Mouse (Mus musculus) gastrocnemius, adult 2 months (tissue): ENCODE measurements at regions not wholly inside any gene's neighbourhood (a gene's known extent, or its start where the extent isn't known, plus 50 kb on each side); places are given as distances from the start of the nearest gene placed in this dataset.

Experiments used
- DNase-seq: peaks from one replicate; pipeline ENCODE4 v3.0.0; 2022
- H3K27ac ChIP-seq: fragments of 200-600 bp; 2 replicates; pipeline ENCODE4 v1.8.1; 2022; ENCODE audit warnings: mild to moderate bottlenecking
- H3K4me3 ChIP-seq: fragments of 200-600 bp; 2 replicates; pipeline ENCODE4 v1.8.1; 2022; ENCODE audit warnings: mild to moderate bottlenecking, moderate library complexity
- CTCF ChIP-seq: fragments of 200-600 bp; IDR thresholded peaks from 2 replicates; pipeline ENCODE4 v1.8.1; 2022; ENCODE audit warnings: antibody characterized with exemption, mild to moderate bottlenecking, moderate library complexity
- intact Hi-C: fragments of 180-260 bp; cut with DNase I; formaldehyde crosslinking; loops from one replicate; pipeline ENCODE4 v1.15.1; 2025

GRCm38 (mm10) chr15:38569011-38569640 is 1143.8 kb downstream of the 4930447A16Rik start:
- intact Hi-C loops, result loop anchor here (5.0 kb wide), 1 partner anchor 38 kb away; no protein-coding TSS in a partner anchor
- Histone ChIP-seq H3K4me3 (no peak overlapping the region), H3K27ac (no peak overlapping the region)
- DNase-seq, result no peak
- TF ChIP-seq CTCF, result no peak

GRCm38 (mm10) chr15:38570144-38570543 is 1144.8 kb downstream of the 4930447A16Rik start:
- intact Hi-C loops, result no loop called here
- no peak for DNase-seq

GRCm38 (mm10) chr15:38570735-38571134 is 1145.4 kb downstream of the 4930447A16Rik start:
- H3K27ac ChIP-seq, result no peak overlapping the region

More at GRCm38 (mm10) chr15:38570144-38570543, 1144.8 kb downstream of the 4930447A16Rik start:
- Histone ChIP-seq H3K27ac (no peak overlapping the region), H3K4me3 (no peak overlapping the region)
- TF ChIP-seq CTCF, result no peak

GRCm38 (mm10) chr15:38572652-38573051 is 1147.3 kb downstream of the 4930447A16Rik start:
- no peak for TF ChIP-seq CTCF
- intact Hi-C loops, result no loop called here
- Histone ChIP-seq H3K4me3 (no peak overlapping the region), H3K27ac (no peak overlapping the region)
- DNase-seq, result no peak

More at GRCm38 (mm10) chr15:38570735-38571134, 1145.4 kb downstream of the 4930447A16Rik start:
- TF ChIP-seq CTCF, result no peak
- DNase-seq, result no peak
- no peak overlapping the region for H3K4me3 ChIP-seq
- intact Hi-C loops, result no loop called here

- intact Hi-C loops, result no loop called here
- Histone ChIP-seq H3K4me3 (no peak overlapping the region), H3K27ac (no peak overlapping the region)
- no peak for TF ChIP-seq CTCF
- DNase-seq, result no peak
Measured at GRCm38 (mm10) chr15:38574447-38574846, 1149.1 kb downstream of the 4930447A16Rik start.

GRCm38 (mm10) chr15:38575254-38575653 is 1149.9 kb downstream of the 4930447A16Rik start:
- Histone ChIP-seq H3K4me3 (no peak overlapping the region), H3K27ac (no peak overlapping the region)
- TF ChIP-seq CTCF, result no peak
- DNase-seq, result no peak
- intact Hi-C loops, result no loop called here

- no peak overlapping the region for H3K27ac ChIP-seq
- no peak for TF ChIP-seq CTCF
- no peak overlapping the region for H3K4me3 ChIP-seq
- intact Hi-C loops, result no loop called here
- no peak for DNase-seq
Measured at GRCm38 (mm10) chr15:38577691-38578090, 1152.3 kb downstream of the 4930447A16Rik start.

GRCm38 (mm10) chr15:38579481-38579880 is 1154.1 kb downstream of the 4930447A16Rik start:
- Histone ChIP-seq H3K27ac (no peak overlapping the region), H3K4me3 (no peak overlapping the region)
- no peak for DNase-seq
- intact Hi-C loops, result no loop called here
- TF ChIP-seq CTCF, result no peak

GRCm38 (mm10) chr15:38583500-38583899 is 1158.1 kb downstream of the 4930447A16Rik start:
- intact Hi-C loops, result no loop called here
- no peak for TF ChIP-seq CTCF
- H3K4me3 ChIP-seq, result no peak overlapping the region

GRCm38 (mm10) chr15:38584425-38584824 is 1159.1 kb downstream of the 4930447A16Rik start:
- no peak for DNase-seq
- TF ChIP-seq CTCF, result no peak
- intact Hi-C loops, result no loop called here
- no peak overlapping the region for H3K27ac ChIP-seq
- no peak overlapping the region for H3K4me3 ChIP-seq

More at GRCm38 (mm10) chr15:38583500-38583899, 1158.1 kb downstream of the 4930447A16Rik start:
- H3K27ac ChIP-seq, result no peak overlapping the region
- DNase-seq, result no peak

GRCm38 (mm10) chr15:38585610-38586009 is 1160.3 kb downstream of the 4930447A16Rik start:
- intact Hi-C loops, result no loop called here
- TF ChIP-seq CTCF, result no peak
- no peak for DNase-seq

GRCm38 (mm10) chr15:38586594-38586993 is 1161.2 kb downstream of the 4930447A16Rik start:
- peak overlapping the region; percentile 40; the same call in 1 of the 2 replicates for H3K27ac ChIP-seq
- intact Hi-C loops, result no loop called here
- H3K4me3 ChIP-seq, result no peak overlapping the region
- TF ChIP-seq CTCF, result no peak
- no peak for DNase-seq

More at GRCm38 (mm10) chr15:38585610-38586009, 1160.3 kb downstream of the 4930447A16Rik start:
- peak overlapping the region; percentile 40 for H3K27ac ChIP-seq
- no peak overlapping the region for H3K4me3 ChIP-seq

- Histone ChIP-seq H3K27ac (no peak overlapping the region), H3K4me3 (no peak overlapping the region)
- intact Hi-C loops, result no loop called here
- no peak for TF ChIP-seq CTCF
- no peak for DNase-seq
Measured at GRCm38 (mm10) chr15:38588268-38588667, 1162.9 kb downstream of the 4930447A16Rik start.

GRCm38 (mm10) chr15:38589010-38589409 is 1163.7 kb downstream of the 4930447A16Rik start:
- Histone ChIP-seq H3K27ac (no peak overlapping the region), H3K4me3 (no peak overlapping the region)
- no peak for DNase-seq
- no peak for TF ChIP-seq CTCF
- intact Hi-C loops, result no loop called here
